ENCODE assay signal across 11 mouse cellular contexts in the genomic region with DNA sequence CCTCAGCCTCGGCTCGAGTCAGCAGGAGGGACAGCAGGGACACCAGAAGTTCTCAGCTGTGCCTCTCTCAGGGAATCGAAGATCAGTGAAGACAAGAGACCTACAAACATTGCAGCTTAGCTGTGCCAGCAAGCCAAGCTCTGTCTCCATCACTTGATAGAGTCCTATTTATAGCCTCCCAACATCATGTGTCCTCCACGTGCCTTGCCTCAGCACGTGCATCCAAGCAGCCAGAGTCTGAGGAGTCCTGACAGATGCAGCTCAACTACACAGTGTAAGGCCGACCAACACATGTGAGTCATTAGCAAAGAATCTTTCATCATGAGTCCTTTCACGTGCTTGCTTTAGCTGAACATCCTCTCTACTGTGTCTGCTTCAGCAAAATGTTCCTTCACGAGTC. TPM values are rescaled to one million over a fixed set of nuclear protein-coding genes. Genes with fewer than 3 reads are reported as not detected.
DNase-seq lines count a peak whose midpoint lies in the region; ATAC-seq and TF ChIP-seq lines count a peak whose summit lies in the region.
"Had no signal": no experiment of that assay in that cellular context is flagged by ENCODE, and none has a peak within 500 bp of the region (broad histone marks: within the 10 kb centered on the region; RNA-seq: fewer than 3 reads in every experiment).

No protein-coding gene starts in this region.

- no peak overlapping the region for H3K9ac ChIP-seq in lung, postnatal 0 days (replicated peaks; ENCODE audit: low read depth)
- H3K9ac ChIP-seq in heart, embryonic 12.5 days = peak overlapping the region; percentile 48; the same call in 1 of the 2 replicates
- no peak overlapping the region for H3K9ac ChIP-seq in hindbrain, embryonic 14.5 days

- DNase-seq in lung, adult 18-20 months = peak; percentile 29 to 33
- no peak for DNase-seq in lung, postnatal 0 days (ENCODE audit: low spot score)
- peak; percentile 81 for DNase-seq in adrenal gland, postnatal 14 days
- DNase-seq in right cerebral cortex, postnatal 10 days (ENCODE audit: low spot score in 2 of 2) = peak; percentile 26 to 39
- no peak for DNase-seq in embryo, embryonic 10.5 days (ENCODE audit: low spot score)
- no peak for DNase-seq in hindbrain, embryonic 14.5 days (ENCODE audit: low spot score)
- DNase-seq: cerebellum, adult 11 months had no signal

- TF ChIP-seq EP300 in lung, postnatal 0 days (IDR thresholded peaks at IDR 0.05) = no peak

- no peak for TF ChIP-seq CTCF in lung, postnatal 0 days (IDR thresholded peaks at IDR 0.05)

- H3K9me3 ChIP-seq in lung, postnatal 0 days (ENCODE audit: low read length) = no peaks in the 10 kb centered on the region
- H3K9me3 ChIP-seq in heart, embryonic 12.5 days (replicated peaks) = no peaks in the 10 kb centered on the region
- no peaks in the 10 kb centered on the region for H3K9me3 ChIP-seq in hindbrain, embryonic 14.5 days (ENCODE audit: control insufficient read depth, low read length)
- H3K9me3 ChIP-seq: megakaryocyte, embryonic 14.5 days had no signal

- H3K27ac ChIP-seq in lung, postnatal 0 days (ENCODE audit: low read length) = no peak overlapping the region
- H3K27ac ChIP-seq in heart, embryonic 12.5 days (ENCODE audit: poor library complexity, severe bottlenecking) = peak overlapping the region; percentile 91
- H3K27ac ChIP-seq in hindbrain, embryonic 14.5 days = no peak overlapping the region

- 79% methylated on average over 8 of the region's 8 CpGs for WGBS in lung, postnatal 0 days
- 46% methylated on average over 8 of the region's 8 CpGs for WGBS in heart, embryonic 12.5 days
- whole genome bisulfite sequencing in hindbrain, embryonic 14.5 days = 90% methylated on average over 8 of the region's 8 CpGs

- no peak overlapping the region for H3K4me2 ChIP-seq in lung, postnatal 0 days (replicated peaks; ENCODE audit: low read depth, low read length)
- H3K4me2 ChIP-seq in heart, embryonic 12.5 days = peak overlapping the region; percentile 42; the same call in 1 of the 2 replicates
- no peak overlapping the region for H3K4me2 ChIP-seq in hindbrain, embryonic 14.5 days (replicated peaks)

- H3K4me1 ChIP-seq in lung, postnatal 0 days (ENCODE audit: insufficient read depth, low read depth, low read length) = peaks cover 6% of the 10 kb centered on the region; the same call in 1 of the 2 replicates
- H3K4me1 ChIP-seq in heart, embryonic 12.5 days (replicated peaks) = peaks cover 24% of the 10 kb centered on the region
- H3K4me1 ChIP-seq in hindbrain, embryonic 14.5 days (replicated peaks; ENCODE audit: control insufficient read depth, insufficient read depth, low read length) = peaks cover 12% of the 10 kb centered on the region

- no peak for ATAC-seq in lung, postnatal 0 days
- ATAC-seq in heart, embryonic 12.5 days (ENCODE audit: insufficient number of reproducible peaks, low FRiP score) = no peak
- ATAC-seq in hindbrain, embryonic 14.5 days (ENCODE audit: low FRiP score) = no peak

- no peaks in the 10 kb centered on the region for H3K27me3 ChIP-seq in lung, postnatal 0 days (replicated peaks; ENCODE audit: insufficient read depth, low read length)
- H3K27me3 ChIP-seq in heart, embryonic 12.5 days (replicated peaks) = no peaks in the 10 kb centered on the region
- no peaks in the 10 kb centered on the region for H3K27me3 ChIP-seq in hindbrain, embryonic 14.5 days (ENCODE audit: control insufficient read depth, insufficient read depth, low read length)
- H3K27me3 ChIP-seq: megakaryocyte, embryonic 14.5 days had no signal

- H3K36me3 ChIP-seq in lung, postnatal 0 days (ENCODE audit: insufficient read depth, low read length) = no peaks in the 10 kb centered on the region
- H3K36me3 ChIP-seq in heart, embryonic 12.5 days = peaks cover 24% of the 10 kb centered on the region
- peaks cover 12% of the 10 kb centered on the region for H3K36me3 ChIP-seq in hindbrain, embryonic 14.5 days (replicated peaks; ENCODE audit: control insufficient read depth, insufficient read depth)

- no peak overlapping the region for H3K4me3 ChIP-seq in lung, postnatal 0 days (ENCODE audit: low read depth, low read length)
- H3K4me3 ChIP-seq in heart, embryonic 12.5 days = no peak overlapping the region
- H3K4me3 ChIP-seq in hindbrain, embryonic 14.5 days (replicated peaks; ENCODE audit: low read length) = no peak overlapping the region
- H3K4me3 ChIP-seq: megakaryocyte, embryonic 14.5 days had no signal

RNA-seq across cellular contexts. Expression of a gene that starts 2.6 kb away (rescaled TPM):
- 6.9 and 7.9 TPM in 2 replicates for polyA plus RNA-seq in lung, postnatal 0 days (2015; fragmentation: Nextera tagmentation; extraction: Ambion mirVana)
- total RNA-seq in adrenal gland, postnatal 14 days (2021) = 44.7 and 45.0 TPM in 2 replicates
- polyA plus RNA-seq in heart, embryonic 12.5 days (2016; fragmentation: Nextera tagmentation; extraction: Ambion mirVana) = 18.6 and 20.5 TPM in 2 replicates
- polyA plus RNA-seq in hindbrain, embryonic 14.5 days (2014; fragmentation: Nextera tagmentation; extraction: Ambion mirVana) = 30.9 and 33.4 TPM in 2 replicates

RNA-seq across cellular contexts. Expression of a gene that starts 7.6 kb away (rescaled TPM):
- polyA plus RNA-seq in lung, postnatal 0 days (2015; fragmentation: Nextera tagmentation; extraction: Ambion mirVana) = 21.6 and 24.3 TPM in 2 replicates
- total RNA-seq in adrenal gland, postnatal 14 days (2021) = 26.1 and 33.5 TPM in 2 replicates
- 14.3 and 15.4 TPM in 2 replicates for polyA plus RNA-seq in heart, embryonic 12.5 days (2016; fragmentation: Nextera tagmentation; extraction: Ambion mirVana)
- polyA plus RNA-seq in hindbrain, embryonic 14.5 days (2014; fragmentation: Nextera tagmentation; extraction: Ambion mirVana) = 20.8 and 21.5 TPM in 2 replicates

RNA-seq across cellular contexts. Expression of a gene that starts 25.7 kb away (rescaled TPM):
- not detected in 2 replicates for polyA plus RNA-seq in lung, postnatal 0 days (2015; fragmentation: Nextera tagmentation; extraction: Ambion mirVana)
- not detected in 2 replicates for total RNA-seq in adrenal gland, postnatal 14 days (2021)
- polyA plus RNA-seq in heart, embryonic 12.5 days (2016; fragmentation: Nextera tagmentation; extraction: Ambion mirVana) = not detected in 2 replicates
- not detected in 2 replicates for polyA plus RNA-seq in hindbrain, embryonic 14.5 days (2014; fragmentation: Nextera tagmentation; extraction: Ambion mirVana)
- total RNA-seq: left cerebral cortex, adult 8-10 months had no signal
- polyA plus RNA-seq: erythroblast, embryonic 14.5 days had no signal

RNA-seq across cellular contexts. Expression of a gene that starts 44.7 kb away (rescaled TPM):
- polyA plus RNA-seq in lung, postnatal 0 days (2015; fragmentation: Nextera tagmentation; extraction: Ambion mirVana) = 18.9 and 19.3 TPM in 2 replicates
- 39.2 and 46.7 TPM in 2 replicates for total RNA-seq in adrenal gland, postnatal 14 days (2021)
- polyA plus RNA-seq in heart, embryonic 12.5 days (2016; fragmentation: Nextera tagmentation; extraction: Ambion mirVana) = 0.45 and 0.51 TPM in 2 replicates
- 0.92 and 1.7 TPM in 2 replicates for polyA plus RNA-seq in hindbrain, embryonic 14.5 days (2014; fragmentation: Nextera tagmentation; extraction: Ambion mirVana)

Comparison
In these comparisons a context has a peak if more than half of its experiments do, and no peak if none do; other contexts are left out.
1. DNase-seq: peak in lung, adult 18-20 months (2 of 2), adrenal gland, postnatal 14 days (single experiment) and right cerebral cortex, postnatal 10 days (2 of 2); none in lung, postnatal 0 days (single experiment), embryo, embryonic 10.5 days (single experiment) and hindbrain, embryonic 14.5 days (single experiment).